Mouse (Mus musculus): ENCODE measurements around the gene Tent5c. TPM values are rescaled to one million over a fixed set of nuclear protein-coding genes. Genes with fewer than 3 reads are reported as not detected.

Tent5c gene
- total and polyA plus RNA-seq, 3 experiments, result 0.73 to 6.8 (median 6.0) TPM

DNA sequence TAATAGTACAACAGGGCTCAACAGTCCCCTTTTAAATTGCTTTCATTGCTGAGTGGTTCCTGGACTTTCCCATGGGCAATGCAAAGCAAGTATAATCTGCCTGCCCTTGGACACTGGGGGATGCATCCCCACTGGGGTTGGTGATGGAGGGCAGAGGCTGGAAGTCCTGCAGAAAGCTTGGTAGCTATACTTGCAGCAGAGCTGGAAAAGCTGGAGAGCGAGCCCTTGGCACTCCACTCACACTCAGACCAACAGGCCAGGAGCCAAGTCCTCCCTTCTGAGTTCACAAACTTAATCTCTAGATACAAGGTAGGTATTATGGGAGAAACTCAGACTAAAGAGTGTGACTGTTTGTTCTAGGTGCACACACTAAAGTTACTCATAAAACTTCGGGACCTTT is 2.1 kb downstream of the Tent5c start:
- DNase-seq, result no peak

DNA sequence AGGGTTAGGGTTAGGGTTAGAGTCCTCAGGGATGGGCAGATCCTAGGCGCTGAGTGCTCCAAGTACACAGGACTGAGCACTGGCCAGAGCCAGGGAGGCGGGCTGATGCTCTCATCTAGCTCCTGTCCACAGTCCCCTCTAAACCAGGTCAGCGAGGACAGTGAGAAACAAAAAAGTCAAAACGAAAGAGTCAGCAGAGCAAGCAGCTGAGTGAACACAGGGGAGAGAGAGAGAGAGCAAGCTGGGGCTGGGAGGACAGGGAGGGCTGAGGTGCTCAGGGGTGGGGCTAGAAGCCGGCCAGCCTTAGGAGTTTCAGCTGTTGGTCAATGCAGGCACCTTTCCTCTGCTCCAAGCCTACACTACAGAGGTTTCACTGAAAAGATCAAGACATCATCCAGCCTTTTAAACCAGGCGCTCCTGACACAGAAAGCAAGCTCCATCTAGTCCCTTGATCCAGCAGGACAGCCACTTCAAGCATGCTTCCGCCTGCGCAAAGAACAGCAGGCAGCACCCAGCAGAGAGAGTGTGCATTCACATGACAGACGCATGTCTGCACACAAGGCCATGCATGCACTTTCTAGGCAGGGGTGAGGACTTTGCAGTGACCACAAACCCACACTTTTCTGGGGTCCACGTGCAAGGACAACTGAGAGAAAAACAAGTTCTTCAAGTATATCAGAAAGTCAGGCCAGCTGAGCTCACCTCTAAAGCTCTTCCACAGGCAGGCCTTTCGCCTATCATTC is 3.6 kb downstream of the Tent5c start:
- DNase-seq, result no peak

DNA sequence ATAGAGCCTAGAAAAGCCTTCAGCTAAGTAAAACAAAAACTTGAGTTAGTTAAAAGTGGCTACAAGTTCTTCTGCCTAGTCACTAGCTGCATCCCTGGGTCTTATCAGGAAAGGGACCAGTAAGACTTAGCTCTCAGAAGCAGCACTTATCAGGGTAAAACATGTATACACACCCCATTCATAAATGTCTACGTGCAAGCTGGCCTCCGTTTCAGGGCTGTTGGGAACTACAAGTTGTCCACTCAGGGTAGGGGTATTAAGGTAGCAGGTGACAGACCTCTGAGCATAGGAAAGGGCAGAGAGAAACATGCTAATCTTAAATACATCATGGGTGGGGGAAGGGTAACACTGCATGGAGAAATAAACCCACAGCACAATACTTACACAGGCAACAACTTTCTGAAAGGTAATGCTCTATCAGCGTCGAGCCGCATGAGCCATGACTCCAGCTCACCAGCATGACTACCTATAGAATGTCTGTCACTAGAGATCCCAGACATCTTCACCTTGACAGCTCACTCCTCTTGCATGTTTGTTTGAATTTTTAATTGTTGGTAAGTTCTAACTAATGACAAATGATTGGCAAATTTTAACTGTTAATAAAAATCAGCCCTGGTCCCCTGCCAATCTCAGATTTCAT is 6.0 kb downstream of the Tent5c start:
- DNase-seq, result no peak

DNA sequence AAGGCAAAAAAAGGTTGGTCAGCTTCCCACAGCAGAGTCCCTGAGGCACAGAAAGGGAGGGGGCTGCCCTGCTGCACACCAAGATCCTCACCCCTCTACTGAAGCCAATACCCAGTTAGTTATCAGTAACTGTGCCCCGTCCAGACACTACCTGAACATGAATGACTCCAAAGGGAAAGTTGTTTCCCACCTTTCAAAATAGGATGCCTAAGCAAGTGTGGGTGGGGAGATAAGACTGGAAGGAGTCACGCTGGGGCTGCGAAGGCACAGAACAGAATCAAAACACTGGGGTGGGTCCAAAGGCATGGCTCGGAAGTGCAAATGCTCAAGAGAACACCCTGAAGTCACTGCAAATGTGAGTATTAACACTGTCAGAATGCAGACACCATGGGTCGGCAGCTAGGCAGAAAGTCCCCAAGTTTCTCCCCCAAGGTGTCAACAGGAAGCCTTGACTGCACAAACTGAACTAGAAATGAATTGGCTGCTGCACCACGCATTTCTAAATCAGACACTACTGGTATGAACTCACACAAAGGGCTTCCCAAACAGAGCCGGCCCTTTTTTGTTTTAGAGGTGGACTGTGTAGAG is 6.7 kb downstream of the Tent5c start:
- DNase-seq, result no peak

DNA sequence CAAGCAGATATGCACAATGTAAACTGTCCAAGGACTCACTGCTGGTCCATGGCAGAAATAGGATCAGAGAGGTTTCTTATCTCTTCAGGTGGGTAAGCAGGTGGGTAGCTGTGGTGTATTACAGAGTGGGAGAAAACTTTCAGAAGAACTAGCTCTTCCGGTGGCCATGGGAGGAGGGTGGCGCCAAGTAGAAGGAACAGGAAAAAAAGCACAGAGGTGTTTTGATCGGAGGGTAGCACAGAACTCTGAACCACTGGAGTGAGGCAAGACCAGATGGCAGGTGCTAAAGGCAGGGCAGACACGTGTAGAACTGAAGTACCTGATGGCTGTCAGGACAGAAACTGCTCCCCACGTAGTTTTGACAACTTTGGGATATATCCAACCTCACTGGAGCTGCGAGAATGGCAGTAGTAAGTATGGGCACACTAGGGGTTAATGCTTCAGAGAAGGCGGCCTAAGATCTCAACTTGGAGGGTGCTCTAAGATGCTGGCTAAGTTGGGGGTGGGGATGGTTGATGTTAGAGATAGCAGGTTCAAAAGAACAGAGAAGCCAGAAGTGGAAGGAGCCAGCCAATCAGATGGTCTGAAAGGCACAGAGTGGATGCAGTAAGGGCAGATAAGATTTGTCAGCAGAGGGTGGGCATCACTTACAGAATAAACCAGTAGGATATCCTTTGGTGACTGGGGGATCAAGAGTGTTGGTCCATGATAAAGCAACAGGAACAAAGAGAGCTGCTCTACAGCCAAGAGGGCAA is 8.7 kb downstream of the Tent5c start:
- DNase-seq, result no peak

DNA sequence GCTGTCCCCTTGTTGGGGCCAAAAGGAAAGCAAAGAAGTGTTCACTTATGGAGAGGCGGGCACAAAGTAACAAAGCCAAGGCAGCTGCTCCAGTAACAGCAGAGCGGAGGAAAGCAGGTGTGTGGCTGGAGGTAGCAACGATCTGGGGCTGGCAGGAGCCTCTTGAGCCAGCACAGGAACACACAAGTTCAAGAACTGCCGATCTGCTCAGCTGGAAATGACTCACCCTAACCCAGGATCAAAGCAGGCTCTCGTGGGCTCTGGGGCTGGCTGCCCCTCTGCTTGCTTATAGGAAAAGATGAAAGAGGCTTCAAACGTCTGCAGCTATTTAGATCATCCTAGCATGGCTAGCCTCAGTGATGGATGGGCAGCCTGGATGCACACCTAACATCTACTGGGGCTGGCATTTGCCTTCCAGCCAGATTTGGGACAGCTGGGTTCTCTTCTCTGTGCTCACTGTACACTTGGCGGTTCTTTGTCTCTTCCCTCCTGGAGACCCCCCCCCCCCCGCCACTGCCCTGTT is 14.1 kb downstream of the Tent5c start:
- DNase-seq, result no peak

DNA sequence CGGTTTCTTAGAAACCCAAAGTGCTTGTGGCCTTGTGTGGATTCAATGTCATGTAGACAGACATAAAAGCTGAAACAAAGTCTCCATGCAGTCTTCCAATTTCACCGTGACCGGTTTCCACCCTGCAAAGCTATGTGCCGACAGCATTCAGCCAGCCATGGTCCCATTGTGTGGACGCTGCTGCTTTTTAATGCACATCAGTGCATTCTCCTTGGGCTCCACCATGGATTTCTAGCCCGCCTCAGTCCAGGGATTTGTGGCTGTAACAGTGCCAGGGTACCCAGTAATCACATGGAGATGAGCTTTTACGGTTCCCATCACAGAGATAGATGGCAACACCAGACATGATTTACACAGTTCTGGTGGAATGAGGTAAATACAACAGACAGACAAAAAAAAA is 14.6 kb downstream of the Tent5c start:
- no peak for DNase-seq

DNA sequence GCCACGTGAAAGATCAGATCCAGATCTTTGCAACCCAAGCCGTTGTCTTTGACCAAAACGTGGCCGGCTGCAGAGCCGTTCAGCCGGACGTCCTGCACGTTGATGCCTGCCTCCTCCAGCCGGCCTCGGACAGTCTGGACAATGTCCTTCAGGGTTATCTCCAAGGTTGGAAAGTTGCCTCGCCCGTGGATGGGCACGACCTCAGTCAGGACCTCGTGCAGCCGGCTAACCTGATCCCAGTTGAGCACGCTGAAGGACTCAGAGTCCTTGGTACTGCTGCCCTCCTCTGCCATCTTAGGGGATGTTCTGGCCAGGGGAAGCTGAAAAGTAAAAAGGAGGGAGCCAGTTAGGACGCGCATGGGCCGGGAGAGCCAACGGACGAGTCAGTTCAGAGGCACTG is 16.0 kb downstream of the Tent5c start:
- peak; percentile 58 for DNase-seq

DNA sequence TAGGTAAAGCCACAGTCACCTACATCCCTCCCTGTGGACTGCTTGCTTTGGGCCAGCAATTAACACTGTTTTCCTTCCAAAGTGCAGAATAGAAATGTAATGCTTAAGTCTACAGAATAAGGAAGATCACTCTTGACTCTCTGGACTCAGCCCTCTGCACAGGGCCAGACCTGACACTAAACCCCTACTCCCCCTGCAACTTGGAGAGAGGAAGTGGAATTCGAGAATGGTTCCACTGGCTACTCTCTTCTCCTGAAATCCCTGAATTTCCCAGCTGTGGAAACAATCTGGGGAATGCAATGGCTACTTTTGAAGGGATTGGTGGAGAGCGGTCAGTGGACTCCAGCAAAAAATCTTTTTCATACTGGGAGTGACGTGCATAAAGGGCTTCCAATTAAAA is 18.2 kb downstream of the Tent5c start:
- DNase-seq, result no peak

DNA sequence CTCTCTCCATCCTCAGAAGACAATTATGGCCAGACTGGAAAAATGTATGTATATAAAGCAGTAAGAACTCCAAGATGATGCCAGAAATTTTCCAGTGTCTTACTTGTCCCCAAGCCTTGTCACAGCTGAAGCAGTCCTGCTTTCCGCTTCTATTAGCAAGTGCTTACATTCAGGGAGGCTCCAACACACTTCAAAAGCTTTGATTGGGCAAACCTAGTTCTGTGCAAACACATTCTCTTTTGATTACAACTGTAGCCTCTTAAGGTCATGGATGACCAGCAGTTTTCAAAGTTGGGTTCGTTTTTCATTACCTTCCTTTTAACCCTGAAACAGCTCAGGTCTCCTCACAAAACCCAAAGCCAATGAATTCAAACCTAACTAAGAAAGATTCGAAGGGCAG is 19.0 kb downstream of the Tent5c start:
- no peak for DNase-seq

DNA sequence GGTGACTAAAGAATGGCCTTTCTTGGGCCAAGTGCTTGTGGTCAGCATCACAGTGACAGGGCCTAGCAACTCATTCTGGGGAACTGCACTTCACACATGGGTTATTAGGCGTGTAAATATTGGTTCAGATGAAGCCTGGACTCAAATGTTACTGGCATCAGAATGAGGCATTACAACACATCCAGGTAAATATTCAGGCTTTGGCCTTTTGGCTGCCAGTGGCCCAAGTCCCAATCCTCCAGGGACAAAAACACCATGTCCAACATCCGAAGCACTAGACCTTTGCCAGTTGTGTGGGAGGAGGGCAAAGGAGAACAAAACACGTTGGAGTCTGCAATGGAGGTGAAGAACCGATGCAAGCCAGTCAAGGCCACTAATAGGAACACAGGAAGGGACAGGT is 22.6 kb downstream of the Tent5c start:
- DNase-seq, result no peak

DNA sequence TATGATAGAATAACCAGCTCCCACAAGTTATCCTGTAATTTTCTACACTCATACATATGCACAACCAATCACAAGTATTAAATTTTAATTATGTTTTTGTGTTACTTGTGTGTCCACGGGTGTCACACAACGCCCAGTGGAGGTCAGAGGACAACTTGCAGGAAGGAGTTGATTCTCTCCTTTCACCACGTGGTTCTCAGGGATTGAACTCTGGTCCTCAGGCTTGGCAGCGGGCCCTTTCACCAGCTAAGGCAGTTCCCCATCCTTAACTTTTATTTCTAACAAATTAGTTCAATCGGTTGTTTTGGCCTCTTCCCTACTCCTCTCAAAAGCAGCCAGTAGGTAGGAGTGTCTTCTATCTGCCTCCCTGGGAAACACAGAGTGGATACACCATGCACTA is 24.5 kb downstream of the Tent5c start:
- DNase-seq, result no peak

DNA sequence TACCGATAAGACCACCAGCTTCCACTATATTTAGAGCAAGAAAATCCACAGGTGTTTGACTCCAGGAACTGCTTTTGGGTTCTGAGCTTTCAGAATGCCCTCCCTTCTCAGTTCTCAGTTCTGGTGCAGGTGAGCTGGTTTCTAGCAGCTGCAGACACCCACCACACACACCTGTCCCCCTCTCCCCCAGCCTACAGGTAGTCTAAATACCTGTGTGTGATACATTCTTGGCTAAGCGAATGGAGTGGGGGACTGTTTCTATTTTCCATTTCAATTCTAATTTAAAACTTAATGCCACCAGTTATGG is 25.2 kb downstream of the Tent5c start:
- DNase-seq, result no peak

DNA sequence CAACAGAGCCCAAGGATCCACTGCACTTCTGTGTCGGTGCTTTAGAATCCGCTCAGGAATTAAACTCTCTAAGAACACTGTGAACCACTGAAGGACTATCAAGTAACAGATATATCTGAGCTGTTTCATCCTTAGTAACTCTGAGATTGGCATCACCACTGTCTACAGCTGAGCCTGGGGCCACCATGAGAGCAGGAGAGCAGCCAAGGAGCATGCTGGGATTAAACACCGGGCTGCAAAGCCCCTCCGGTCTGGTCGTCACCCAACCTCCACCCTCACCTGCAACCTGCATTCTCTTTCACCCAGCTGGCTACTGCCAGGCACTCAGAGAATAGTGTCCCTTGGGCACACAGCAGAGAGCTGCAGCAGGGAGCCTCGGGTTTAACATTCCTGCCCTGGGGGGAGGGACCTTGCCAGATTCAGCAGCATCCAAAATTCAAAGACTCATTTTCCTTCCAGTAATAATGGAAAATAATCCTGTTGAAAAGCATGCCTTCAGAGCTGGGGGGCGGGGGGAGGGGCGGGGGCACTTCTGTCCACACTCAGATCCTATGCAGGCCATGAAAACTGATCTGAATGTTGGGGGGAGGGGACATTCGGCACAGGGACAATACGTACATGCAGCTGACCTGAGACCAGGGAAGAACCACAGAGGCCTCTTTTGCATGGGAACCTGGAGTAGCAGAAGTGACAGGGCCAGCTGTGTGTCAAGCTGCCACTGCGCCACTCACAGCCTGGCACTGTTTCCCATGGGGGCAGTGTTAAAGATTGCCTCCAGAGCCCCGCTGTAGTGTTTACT is 25.8 kb downstream of the Tent5c start:
- no peak for DNase-seq

DNA sequence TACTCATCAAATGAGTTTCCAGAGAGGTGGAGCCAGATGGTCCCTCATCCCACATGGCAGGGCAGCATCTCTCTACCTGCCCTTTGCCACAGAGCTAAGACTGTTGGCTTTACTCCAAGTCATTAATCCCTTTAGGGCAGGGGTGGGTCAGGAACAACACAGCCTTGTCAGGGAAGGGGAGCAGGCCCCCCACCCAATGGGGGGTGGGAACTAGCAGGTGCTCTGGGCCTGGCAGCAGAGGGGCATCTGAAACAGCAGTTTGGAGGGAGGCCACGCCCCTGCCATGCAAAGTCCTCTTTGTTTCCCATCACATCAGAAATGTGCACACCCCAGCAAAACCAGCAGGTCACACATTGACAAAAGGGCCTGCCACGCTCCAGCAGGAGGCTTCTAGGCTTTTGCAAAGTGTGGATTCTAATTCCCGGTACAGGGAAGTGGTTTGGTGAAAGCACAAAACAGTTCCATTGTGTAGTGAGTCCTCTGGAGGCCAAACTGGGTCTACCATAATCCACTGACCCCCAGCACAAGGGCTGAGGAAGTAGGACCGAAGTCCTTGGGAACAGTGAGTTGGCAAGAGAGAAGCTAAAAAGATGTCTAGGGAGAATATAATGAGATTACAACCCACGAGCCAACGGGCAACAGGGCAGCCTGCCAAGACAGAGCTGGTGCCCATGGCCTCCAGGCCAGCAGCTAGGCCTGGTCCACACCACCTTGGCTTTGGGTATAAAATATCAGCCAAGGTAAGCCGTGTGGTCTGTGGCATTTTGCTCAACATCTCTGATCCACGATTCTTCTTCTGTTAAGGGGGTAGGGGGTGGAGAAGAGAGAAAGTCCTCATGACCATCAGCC is 26.7 kb downstream of the Tent5c start:
- no peak for DNase-seq

DNA sequence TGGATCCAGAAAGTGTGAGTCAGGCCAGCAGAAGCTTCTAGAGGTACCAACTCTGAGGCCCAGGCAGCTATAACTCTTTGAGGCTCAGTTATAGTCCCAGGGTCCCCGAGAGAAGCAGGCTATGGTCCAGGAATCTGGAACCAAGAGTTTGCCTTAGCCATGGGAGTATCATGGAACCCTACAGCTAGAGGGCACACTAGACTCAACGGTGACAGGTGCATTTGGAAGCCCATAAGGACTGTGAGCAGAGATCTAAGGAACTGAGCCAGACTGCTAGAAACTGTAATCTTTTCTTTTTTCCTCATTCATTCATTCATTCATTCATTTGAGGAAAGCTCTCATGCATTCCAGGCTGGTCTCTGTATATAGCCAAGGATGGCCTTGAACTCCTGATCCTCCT is 28.6 kb downstream of the Tent5c start:
- DNase-seq, result no peak

DNA sequence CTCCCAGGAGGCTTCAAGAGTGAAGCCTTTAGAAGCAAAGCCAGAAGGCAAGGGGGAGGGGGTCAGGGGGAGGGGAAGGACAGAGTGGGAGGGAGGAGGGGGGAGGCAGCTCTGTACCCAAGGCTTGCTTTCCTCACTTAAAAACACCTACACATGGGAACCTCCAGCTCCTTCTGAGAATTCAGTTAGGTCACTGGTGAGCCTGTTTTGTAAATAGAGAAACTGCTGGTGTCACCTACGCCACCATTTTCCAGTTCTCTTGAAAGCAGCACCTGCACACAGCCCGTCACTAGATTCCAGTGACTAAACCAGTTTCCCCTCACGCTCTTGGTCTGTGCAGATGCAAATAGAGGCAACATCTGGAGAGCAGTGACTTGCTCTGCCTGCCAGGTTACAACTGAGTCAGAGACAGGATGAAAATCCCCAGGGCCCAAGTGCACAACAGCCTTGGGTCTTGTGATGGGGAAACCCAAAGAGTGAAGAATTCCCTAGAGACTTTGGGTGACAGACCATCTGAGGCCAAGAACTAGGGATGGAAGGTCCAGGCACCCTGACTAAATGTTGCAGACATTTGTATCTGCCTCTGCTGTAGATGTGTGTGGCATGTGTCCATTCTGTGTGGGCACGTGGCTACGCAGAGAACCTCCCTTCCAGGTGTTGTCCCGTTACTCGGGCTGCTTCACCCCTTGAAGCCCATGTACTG is 45.2 kb downstream of the Tent5c start:
- DNase-seq, result no peak

DNA sequence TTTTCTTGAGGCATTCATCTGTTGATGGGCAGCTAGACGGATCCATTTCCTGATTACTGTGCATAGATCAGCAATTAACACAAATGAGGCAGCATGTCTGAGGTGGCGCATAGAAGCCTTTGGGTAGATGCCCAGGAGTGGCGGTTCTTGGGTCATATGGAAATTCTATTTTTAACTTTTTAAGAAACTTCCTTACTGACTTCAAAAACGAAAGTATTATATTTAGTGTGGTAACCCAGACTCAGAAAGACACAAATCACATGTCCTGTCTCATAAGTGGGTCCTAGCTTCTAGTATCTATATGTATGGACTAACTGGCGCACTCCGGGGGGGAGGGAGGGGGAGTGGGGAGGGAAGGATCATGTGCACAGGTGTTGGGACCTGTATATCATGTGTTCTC is 46.6 kb downstream of the Tent5c start:
- no peak for DNase-seq

DNA sequence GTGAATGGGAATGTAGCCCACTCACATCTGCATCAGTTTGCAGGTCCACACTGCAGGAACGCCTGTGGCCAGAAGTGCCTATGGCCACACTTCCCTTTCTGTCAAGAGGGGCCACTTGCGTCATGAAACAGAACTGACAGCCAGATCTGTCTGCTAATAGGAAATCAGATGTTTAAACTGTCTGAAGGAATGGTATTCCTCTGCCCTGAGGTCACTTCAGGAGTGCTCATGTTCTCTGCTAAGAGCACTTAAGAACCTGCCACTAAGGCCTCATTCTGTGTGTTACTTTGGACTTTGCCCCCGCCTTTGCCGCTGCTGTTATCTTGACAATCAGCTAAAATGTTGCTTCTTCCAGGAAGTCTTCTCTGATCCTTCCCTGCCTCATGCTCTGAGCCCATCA is 48.4 kb downstream of the Tent5c start:
- DNase-seq, result no peak

DNA sequence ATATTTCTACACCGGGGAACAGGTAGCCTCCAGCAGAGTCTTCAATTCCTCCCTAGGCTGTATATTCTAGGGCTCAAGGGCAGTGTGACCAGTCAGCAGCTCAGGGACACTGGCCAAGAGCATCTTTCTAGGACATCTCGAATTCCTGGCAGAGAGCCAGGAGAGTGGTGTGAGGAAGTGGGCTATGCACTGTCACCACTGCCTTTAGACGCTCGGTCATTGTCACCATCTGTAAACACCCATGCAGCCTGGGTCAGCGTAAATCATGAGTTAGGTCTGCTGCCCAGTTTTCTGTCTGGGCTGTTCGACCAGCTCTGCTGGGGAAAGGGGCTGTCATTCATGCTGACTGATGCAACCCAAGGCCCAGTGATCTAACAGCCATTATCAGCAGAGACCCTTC is 49.1 kb downstream of the Tent5c start:
- DNase-seq, result peak; percentile 55
